Mouse (Mus musculus) myocyte (in vitro differentiated cells): ENCODE results near the gene Eif4a2.

Experiments used
- CEBPB ChIP-seq: IDR thresholded peaks from 2 replicates; pipeline ENCODE4 v1.6.1; 2011; ENCODE audit warnings: mild to moderate bottlenecking, moderate library complexity; ENCODE audit not compliant: poor library complexity, insufficient read depth, severe bottlenecking
- E2F4 ChIP-seq: IDR thresholded peaks from one replicate; pipeline ENCODE4 v1.6.1; 2011; ENCODE audit warnings: mild to moderate bottlenecking, control low read depth, moderate library complexity; ENCODE audit not compliant: insufficient read depth
- MAX ChIP-seq: IDR thresholded peaks from one replicate; pipeline ENCODE4 v1.6.1; 2011; ENCODE audit warnings: low read depth, mild to moderate bottlenecking, control low read depth
- MYOD1 ChIP-seq, 3 experiments: IDR thresholded peaks; one replicate each; pipeline ENCODE4 v1.6.1; 2011; ENCODE audit warnings: control low read depth in 2 of 3, low read depth in 2 of 3, mild to moderate bottlenecking in 2 of 3, moderate library complexity in 1 of 3; ENCODE audit not compliant: insufficient read length in 2 of 3, control insufficient read depth in 1 of 3
- MYOG ChIP-seq, 3 experiments: IDR thresholded peaks; one replicate each; pipeline ENCODE4 v1.6.1; 2011; ENCODE audit warnings: control low read depth in 2 of 3, low read depth in 2 of 3, mild to moderate bottlenecking in 2 of 3; ENCODE audit not compliant: insufficient read length in 2 of 3, control insufficient read depth in 1 of 3, insufficient read depth in 1 of 3
- POLR2A ChIP-seq: IDR thresholded peaks from one replicate; pipeline ENCODE4 v1.6.1; 2011; ENCODE audit warnings: low read depth, mild to moderate bottlenecking, control low read depth, moderate library complexity; ENCODE audit not compliant: insufficient read length
- POLR2AphosphoS2 ChIP-seq: IDR thresholded peaks from one replicate; pipeline ENCODE4 v1.6.1; 2011; ENCODE audit warnings: low read depth, control low read depth; ENCODE audit not compliant: insufficient read length
- SRF ChIP-seq: IDR thresholded peaks from one replicate; pipeline ENCODE4 v1.6.1; 2011; ENCODE audit warnings: low read depth; ENCODE audit not compliant: control insufficient read depth, insufficient read length
- TCF12 ChIP-seq: IDR thresholded peaks from one replicate; pipeline ENCODE4 v1.6.1; 2011; ENCODE audit warnings: mild to moderate bottlenecking, control low read depth; ENCODE audit not compliant: poor library complexity, insufficient read depth, severe bottlenecking
- TCF3 ChIP-seq: IDR thresholded peaks from one replicate; pipeline ENCODE4 v1.6.1; 2011; ENCODE audit warnings: low read depth, control low read depth; ENCODE audit not compliant: insufficient read length
- USF1 ChIP-seq: IDR thresholded peaks from one replicate; pipeline ENCODE4 v1.6.1; 2011; ENCODE audit warnings: low read depth, mild to moderate bottlenecking, control low read depth, moderate library complexity

- TF ChIP-seq MYOG (IDR thresholded peaks at IDR 0.05; ENCODE audit: control insufficient read depth in 1 of 3, insufficient read depth in 1 of 3, insufficient read length in 2 of 3, low read depth in 2 of 3) = no peak
- TF ChIP-seq POLR2A = no peak
- TF ChIP-seq USF1 = no peak
- TF ChIP-seq MAX = no peak
- TF ChIP-seq TCF12 = no peak
- no peak for TF ChIP-seq CEBPB
- no peak for TF ChIP-seq SRF
- TF ChIP-seq TCF3 = no peak
- TF ChIP-seq MYOD1 (IDR thresholded peaks at IDR 0.05; ENCODE audit: control insufficient read depth in 1 of 3, insufficient read length in 2 of 3, low read depth in 2 of 3) = no peak
- no peak for TF ChIP-seq E2F4
- TF ChIP-seq POLR2AphosphoS2 = no peak
Observed at GRCm38 (mm10) chr16:23158292-23158691, 51.0 kb downstream of the Eif4a2 start.
